Mouse (Mus musculus) hematopoietic stem cell, adult 5-6 weeks (primary cell): ENCODE results near the gene Afdn. TPM values are rescaled to one million over a fixed set of nuclear protein-coding genes. Genes with fewer than 3 reads are reported as not detected.

Source experiments
- ATAC-seq, 2 experiments: fragments of 125-278 bp in 1 of 2; replicated peaks in 1 of 2; 2 replicates each; pipeline ENCODE4 v1.8.0; 2016 to 2017; ENCODE audit warnings: inconsistent platforms in 2 of 2, mild to moderate bottlenecking in 2 of 2, moderate number of reproducible peaks in 2 of 2, low read depth in 1 of 2, moderate TSS enrichment in 1 of 2; ENCODE audit not compliant: low FRiP score in 2 of 2, poor library complexity in 2 of 2, severe bottlenecking in 2 of 2, insufficient read depth in 1 of 2, low TSS enrichment in 1 of 2
- total RNA-seq: library from RNA; stranded (forward); fragments of 172-1452, 232-1000 nt; gene quantifications from 2 replicates; pipeline ENCODE4 v1.2.3, GENCODE M21; 2017

Afdn gene
- total RNA-seq, 1 experiment from 2014 or later, result 18.8 TPM

DNA sequence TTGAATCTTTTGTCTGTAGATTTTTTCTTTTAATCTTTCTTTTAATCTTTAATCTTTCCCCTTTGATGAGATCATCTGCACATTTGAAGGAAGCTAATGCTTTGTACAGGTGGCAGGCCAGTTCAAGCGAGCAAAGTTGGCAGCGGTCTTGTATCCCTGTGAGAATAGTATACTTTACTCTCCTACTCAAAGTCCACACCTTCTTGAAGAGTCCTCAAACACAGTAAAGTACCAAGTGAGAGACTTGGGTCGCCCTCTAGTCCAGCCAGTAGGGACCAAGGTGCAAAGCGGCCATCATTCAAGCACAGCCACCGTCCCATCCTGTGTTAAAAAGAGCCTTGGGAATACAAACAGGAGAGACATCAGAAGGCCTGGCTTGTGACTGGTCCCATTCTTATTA lies 25.3 kb upstream of the Afdn start:
- no peak for ATAC-seq

- no peak for ATAC-seq
Observed at GRCm38 (mm10) chr17:13735803-13736282, 24.5 kb upstream of the Afdn start.

DNA sequence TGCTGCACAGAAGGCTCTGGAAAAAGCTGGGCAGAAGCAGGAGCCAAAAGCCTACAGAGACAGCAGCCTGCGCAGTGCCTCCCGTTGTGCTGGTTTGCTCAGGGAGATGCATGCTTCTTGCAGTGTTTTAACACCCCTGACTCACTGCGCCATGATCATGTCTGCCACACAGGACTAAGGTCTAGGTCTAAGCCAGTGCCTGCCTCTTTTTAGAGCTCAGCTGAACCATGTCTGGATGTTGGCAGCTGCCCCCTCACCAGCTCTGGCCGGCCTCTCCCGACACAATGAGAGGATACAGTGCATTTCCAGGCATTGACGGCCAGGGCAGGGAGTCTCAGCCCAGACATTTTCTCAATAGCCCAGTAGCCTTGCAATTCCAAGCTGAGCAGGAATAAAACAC lies 23.0 kb upstream of the Afdn start:
- ATAC-seq, result no peak

DNA sequence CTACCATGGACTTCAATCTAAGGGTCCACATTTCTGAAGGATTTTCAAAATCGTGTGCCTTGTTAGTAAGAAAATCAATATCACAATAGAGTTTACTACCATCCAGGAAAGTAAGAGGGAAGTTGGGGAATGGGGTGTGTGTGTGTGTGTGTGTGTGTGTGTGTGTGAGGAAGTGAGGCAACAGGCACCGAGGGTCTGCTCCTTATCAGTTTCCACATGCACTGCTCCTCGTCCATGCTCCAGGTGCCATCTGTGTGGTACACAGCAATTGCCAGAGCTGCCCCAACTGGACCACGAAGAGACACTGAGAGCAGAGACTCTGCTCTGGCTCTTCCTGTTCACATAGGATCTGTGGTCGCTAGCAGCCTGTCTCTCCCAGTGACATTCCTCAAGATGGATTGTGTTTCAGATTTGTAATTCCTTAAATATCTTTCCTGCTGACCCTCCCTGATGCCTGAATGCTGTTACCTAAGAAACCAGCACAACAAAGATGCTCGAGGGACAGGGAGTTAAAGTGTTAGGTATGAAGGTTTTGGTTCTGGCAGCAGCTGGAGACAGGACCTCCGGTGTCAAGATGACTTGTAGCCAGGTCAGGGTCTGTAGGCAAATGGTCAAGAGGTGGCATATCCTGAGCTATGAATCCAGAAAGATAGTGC lies 22.1 kb upstream of the Afdn start:
- ATAC-seq, result no peak

- peak; percentile 51 to 54; a peak in 3 of 4 replicates for ATAC-seq
Observed at GRCm38 (mm10) chr17:13738916-13739315, 21.4 kb upstream of the Afdn start.

DNA sequence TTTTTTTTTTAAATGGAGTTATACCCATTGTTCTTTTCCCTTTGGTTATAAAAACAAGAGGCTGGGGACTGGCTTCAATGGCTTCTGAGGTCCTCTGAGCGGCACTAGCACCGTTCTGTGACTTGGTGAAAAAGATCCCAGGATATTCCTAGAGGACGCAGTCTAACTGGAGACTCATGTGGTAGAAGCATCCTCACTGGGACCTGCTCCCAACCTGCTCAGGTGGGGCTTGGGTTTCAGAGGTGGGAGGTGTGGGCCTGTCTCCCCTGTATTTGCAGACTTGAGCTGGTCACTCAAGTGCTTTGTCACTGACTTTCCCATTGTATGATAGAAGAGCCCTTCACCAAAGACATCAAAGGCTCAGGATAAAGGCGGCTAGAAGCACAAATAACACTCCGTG lies 20.4 kb upstream of the Afdn start:
- no peak for ATAC-seq

- 0 out of 4 replicates have a peak, but pooled peaks of 1 of the 2 experiments have one; percentile 6 for ATAC-seq
Observed at GRCm38 (mm10) chr17:13740796-13741195, 19.5 kb upstream of the Afdn start.

GRCm38 (mm10) chr17:13741611-13742010 lies 18.7 kb upstream of the Afdn start:
- no peak for ATAC-seq

GRCm38 (mm10) chr17:13742334-13742733 lies 18.0 kb upstream of the Afdn start:
- ATAC-seq, result no peak

- ATAC-seq, result no peak
Observed at GRCm38 (mm10) chr17:13742941-13743708, 17.2 kb upstream of the Afdn start.

- ATAC-seq, result no peak
Observed at GRCm38 (mm10) chr17:13743709-13744079, 16.6 kb upstream of the Afdn start.

GRCm38 (mm10) chr17:13744219-13744618 lies 16.1 kb upstream of the Afdn start:
- no peak for ATAC-seq

GRCm38 (mm10) chr17:13744824-13745223 lies 15.5 kb upstream of the Afdn start:
- ATAC-seq, result no peak

DNA sequence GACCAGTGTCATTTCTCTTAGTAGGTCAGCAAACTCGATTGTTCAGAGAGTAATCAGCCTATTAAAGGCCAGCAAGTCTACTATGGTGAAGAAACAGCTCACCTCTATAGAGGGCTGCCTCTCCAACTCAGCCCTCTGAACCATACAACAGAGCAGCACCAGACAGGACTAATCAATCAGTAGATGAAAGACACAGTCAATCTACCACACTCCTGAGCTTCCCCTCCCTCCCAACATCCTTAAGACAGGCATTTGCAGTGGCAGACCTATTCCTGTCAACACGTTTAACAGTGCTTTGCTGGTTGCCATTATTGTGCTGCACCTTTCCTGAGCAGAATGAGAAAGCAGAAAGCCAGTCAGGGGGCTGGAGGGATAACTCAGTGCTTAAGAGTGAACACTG lies 15.0 kb upstream of the Afdn start:
- ATAC-seq, result 0 out of 4 replicates have a peak, but pooled peaks of 1 of the 2 experiments have one; percentile 19

DNA sequence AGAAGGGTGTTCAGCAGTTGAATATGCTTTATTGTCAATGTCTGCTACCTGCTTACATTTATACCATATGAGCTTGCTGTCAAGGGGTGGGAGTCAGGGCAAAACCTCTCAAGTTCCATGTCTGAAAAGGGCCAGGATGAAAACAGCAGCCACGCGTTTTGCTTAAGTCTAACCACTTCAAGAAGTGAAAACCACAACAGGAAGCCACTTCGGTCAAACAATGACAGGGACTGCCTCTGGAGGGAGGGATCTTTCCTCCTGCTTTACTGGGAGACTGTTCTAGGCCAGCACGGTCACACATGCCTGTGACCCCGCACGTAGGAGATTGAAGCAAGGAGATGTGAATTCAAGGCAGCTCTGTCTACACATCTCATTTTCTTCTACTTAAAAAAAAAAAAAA lies 14.0 kb upstream of the Afdn start:
- ATAC-seq, result peak; percentile 33 to 61

DNA sequence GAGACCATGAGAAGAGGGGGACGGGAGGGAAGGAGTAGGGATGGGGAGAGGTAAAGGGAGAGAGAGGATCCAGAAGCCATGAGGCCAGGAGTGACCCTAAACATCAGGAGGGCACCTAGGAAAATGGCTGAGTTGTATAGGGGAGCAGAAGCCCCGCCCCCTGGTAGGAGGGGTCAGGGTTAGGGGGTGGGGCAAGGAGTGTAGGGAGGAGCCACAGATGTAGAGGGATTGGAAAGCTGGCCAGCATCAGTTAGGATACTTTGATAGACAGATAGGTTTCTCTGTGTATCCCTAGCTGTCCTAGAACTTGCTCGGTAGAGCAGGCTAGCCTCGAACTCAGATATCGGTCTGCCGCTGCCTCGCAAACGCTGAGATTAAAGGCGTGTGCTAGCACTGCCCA lies 12.7 kb upstream of the Afdn start:
- ATAC-seq, result no peak

DNA sequence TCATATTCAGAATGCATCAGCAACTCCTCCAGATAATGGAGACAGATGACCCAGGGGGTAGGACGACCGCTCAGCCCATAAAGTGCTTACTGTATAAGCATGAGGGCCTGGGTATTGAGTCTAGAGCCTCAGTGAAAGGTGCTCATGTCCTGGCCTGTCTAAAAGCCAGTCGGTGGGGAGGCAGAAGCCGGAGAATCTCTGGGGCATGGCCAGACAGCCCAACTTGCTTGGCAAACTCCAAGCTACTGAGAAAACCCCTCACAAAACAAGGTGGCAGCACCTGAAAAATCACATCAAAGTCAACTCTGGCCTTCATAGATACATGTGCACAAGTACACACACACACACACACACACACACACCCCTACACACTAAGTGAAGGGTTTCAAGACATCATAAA lies 11.3 kb upstream of the Afdn start:
- no peak for ATAC-seq

DNA sequence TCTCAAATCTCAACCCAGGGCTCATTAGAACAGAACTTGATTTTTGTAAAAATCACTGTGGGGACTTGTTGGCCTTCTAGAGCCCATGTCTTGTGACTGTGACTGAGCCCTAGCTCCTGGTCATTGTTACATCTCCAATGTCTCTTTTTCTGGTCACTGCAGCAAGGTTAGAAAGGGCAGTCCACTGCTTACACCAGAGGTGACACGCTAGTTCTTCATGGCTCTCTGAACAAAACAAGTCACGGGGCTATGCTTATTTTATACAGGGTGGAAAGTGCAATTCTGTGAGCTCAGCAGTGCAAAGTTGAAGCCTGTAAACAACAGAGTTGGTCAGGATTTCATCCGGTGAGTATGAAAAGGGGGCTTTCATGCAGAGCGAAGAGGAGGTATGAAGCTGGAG lies 6.4 kb upstream of the Afdn start:
- ATAC-seq, result no peak

- no peak for ATAC-seq
Observed at GRCm38 (mm10) chr17:13754940-13755339, 5.4 kb upstream of the Afdn start.
